Mouse (Mus musculus) embryo, embryonic 9.5 days (tissue): ENCODE results near the gene D130043K22Rik.

ENCODE experiments used
- DNase-seq: peaks from one replicate; pipeline ENCODE4 v3.0.0-alpha.2; 2017; ENCODE audit errors: extremely low spot score

D130043K22Rik gene

DNA sequence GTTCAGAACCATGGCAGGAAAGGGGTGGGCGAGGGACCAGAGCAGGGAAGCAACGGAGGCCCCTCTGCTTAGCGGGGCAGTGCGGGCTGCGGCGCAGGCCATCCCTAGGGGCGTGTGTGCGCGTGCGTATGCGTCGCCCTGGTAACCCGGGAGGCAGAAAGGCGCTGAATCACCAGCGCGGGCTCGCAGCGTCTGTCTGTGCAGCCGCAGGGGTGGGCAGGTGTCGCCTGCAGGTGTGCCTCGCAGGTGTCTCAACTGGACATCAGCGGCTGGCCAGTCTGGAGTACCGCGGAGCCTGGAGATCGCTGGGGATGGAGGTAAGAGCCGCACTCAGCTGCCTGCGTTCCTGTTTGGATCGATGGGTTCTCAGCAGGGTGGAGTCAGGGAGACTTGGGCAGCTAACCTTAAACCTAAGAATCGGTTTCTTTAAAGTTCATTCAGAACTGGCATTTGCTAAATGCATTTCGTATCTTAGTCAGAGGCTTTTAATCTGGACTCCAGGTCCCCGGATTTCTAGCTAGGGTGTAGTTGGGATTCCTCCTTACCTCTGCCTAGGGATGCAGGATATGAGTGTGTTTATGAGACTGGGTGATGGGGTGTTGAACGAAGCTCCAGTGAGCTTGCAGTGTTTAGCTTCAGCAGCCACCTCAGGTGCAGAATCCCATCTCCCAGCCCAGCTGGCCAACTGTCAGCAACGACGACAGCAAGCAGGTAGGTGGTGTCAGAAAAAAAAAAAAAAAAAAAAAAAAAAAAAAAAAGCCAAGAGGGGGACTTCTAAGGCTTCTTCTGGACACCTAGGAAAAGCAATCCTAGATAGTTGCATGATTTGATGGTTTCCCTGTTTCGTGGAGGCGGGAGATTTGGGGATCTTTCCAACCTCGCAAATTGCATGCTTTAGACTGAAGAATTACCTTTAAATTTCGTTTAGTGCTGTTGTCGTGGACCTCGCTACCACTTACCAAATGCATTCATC lies at the start of gene D130043K22Rik:
Gene D130043K22Rik (plus strand): TSS at position 153 of the 973 bp plus-strand sequence.
- peak; percentile 72 for DNase-seq

DNA sequence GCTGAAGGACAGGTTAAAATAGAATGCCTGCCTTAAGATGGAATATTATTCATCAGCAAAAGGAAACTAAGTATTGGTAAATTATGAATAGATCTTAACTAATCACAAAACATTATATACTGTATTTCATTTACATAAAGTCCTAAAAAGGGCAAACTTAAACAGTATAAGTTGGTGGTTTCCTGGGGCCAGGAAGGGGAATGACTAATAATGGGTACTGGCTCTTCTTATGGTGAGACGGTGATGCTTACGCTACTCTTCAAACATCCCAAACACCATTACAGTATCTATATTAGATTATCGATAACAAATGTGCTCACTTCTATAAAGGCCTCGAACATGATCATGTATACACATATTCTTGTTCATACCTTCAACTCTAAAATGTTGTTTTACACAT lies 46.2 kb upstream of the D130043K22Rik start:
- DNase-seq: no peak

GRCm38 (mm10) chr13:24799378-24799777 lies 45.6 kb upstream of the D130043K22Rik start:
- no peak for DNase-seq

- peak; percentile 54 for DNase-seq
Measured at GRCm38 (mm10) chr13:24799925-24800673, 44.8 kb upstream of the D130043K22Rik start.

- DNase-seq: peak; percentile 99
Measured at GRCm38 (mm10) chr13:24800674-24801307, 44.1 kb upstream of the D130043K22Rik start.

DNA sequence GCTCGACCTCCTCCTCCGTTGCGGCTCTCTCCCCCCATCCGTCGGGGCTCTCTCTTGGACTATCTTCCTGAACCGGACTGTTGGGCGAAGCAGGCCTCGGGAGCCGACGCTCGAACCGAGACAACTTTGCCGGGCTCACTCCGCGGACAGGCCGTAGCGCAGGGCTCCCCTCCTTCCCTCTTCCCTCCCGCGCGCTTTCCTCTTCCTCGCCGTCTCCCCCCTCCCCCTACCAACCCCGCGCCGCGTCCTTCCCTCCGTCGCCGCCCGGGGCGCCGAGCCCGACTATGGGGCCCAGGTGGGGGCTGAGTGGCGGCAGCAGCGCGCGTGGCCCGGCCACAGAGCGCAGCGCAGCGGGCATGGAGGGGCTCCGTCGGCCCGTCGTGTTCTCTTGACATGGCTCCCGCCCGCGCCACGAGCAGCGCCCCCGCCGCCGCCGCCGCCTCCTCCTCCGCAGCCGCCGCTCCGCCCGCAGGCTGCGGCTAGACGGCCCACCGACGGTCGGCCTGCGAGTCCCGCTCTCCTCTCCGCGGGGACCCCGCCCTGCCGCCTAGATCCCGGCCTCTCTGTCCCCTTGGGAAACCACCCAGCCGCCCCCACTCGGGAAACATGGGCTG lies 43.5 kb upstream of the D130043K22Rik start, which contains the start of gene BC005537:
Gene BC005537 (plus strand): TSS at position 350 of the 614 bp plus-strand sequence.
- no peak for DNase-seq

DNA sequence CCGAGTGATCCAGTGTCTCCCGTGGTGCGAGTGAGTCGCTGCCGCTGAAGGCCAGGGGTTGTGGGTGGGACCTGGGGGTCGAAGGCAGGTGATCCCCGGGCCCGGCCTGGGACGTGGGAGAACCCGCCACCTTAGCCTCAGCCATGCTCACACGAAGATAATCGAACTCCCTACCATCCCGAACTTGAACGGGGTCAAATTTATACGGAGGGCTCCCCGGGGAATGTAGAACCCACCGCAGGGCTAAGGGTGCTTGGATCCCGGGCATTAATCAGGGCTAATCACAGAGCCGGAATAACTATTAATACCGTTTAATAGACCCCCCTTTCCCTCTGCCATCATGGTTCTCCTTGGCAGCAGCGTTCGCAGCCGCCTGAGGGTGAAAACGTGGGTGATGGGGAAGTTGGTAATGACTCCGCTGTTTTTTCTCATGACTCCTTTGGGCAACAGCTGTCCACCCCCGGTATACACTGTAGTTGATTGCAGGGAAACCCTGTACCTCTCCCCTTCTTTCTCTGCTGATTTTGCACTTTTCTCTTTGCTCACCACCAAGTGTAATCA lies 42.7 kb upstream of the D130043K22Rik start:
- peak; percentile 30 for DNase-seq

GRCm38 (mm10) chr13:24803196-24803595 lies 41.7 kb upstream of the D130043K22Rik start:
- DNase-seq: no peak

GRCm38 (mm10) chr13:24806079-24806478 lies 38.9 kb upstream of the D130043K22Rik start:
- DNase-seq: no peak

GRCm38 (mm10) chr13:24812521-24812920 lies 32.4 kb upstream of the D130043K22Rik start:
- no peak for DNase-seq

DNA sequence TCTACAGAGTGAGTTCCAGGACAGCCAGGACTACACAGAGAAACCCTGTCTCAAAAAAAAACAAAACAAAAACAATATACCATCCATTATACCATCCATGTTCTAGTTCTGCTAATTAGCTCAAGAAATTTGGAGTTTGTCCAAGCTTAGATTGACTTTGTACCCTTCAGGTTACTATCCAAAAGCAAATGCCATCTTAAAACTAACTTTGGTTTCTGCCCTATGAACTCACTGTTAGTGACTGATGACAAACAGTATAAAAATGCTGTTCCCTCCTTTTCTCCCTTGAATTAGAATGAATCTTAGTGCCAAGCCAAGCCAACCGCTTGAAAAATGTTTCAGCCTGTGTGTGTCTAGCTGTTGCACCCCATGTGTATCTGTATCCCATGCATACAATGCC lies 30.3 kb upstream of the D130043K22Rik start:
- DNase-seq: no peak

DNA sequence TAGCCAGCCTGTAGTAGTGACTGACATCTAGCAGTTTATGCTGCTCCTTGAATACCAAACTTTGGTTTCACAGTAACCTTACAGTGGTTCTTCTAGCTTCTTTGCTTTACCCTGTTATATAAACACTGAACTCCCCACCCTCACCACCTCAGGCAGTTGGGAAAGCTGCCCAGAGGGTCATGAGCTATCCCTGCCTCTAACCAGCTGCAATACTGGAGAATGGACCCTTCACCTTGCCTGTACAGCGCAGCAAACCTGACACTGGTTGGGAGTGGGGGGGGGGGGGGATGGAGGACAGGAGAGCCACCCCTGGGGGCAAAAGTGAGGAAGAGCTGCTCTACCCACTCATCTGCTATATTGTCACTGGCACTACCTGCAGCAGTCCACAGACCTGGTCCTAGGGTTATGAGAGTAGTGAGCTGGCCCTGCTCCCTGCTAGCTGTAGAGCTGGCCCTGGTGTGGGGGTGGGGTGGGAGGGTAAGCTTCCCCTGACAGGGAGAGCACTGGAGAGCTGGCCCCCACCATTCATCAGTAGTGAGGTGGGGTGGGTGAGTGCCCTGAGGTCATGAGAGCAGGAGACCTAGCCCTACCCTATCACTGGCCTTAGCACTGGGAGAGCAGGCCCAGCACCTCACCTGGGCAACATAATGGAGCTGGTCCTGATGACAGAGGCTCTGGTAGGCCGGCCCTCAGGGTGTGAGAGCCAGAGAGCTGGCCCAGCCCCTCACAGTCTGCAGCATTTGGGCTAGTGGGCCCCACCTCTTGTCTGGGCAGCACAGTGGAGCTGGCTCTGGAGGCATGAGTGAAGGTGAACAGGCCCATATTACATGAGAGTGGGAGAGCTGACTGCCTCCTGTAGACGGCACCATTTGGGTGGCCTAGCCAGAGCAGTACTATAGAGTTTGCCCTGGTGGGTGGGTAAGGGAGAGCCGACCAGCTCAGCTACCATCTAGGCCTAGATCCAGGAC lies 28.5 kb upstream of the D130043K22Rik start:
- peak; percentile 20 for DNase-seq

DNA sequence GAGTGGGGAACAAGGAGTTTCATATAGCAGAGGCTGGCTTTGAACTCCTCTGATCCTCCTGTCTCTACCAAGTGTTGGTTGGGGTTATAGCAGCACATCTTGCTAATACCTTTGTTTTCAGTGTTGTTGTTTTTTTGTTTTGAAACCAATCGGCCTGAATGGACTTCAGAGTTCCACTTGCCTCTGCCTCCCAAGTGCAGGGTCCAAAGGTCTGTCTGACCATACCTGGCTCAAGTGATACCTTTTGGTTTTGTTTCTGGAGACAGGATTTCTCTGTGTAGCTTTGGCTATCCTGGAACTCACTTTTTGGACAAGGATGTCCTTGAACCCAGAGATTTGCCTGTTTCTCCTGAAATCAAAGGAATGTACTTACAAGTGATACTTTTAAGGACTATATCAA lies 25.0 kb upstream of the D130043K22Rik start:
- DNase-seq: no peak

GRCm38 (mm10) chr13:24822663-24823343 lies 22.1 kb upstream of the D130043K22Rik start:
- no peak for DNase-seq

GRCm38 (mm10) chr13:24824647-24825046 lies 20.3 kb upstream of the D130043K22Rik start:
- no peak for DNase-seq

GRCm38 (mm10) chr13:24825587-24825986 lies 19.3 kb upstream of the D130043K22Rik start:
- DNase-seq: no peak

DNA sequence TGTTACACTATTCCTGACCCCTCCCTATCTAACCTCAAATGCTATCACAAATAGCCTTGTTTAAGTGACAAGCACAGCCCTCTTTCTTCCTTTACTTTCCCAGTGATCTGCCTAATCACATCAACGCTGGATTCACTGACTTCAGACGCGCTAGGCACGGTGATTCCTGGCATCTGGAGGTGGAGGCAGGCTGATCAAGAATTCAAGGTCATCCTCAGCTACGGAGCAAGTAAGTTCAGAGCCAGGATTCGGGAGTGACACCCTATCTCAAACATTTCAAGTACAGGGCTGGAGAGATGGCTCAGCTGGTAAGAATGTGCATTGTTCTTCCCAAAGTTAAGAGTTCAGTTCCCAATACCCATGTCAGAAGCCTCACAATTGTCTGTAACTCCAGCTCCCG lies 18.8 kb upstream of the D130043K22Rik start:
- no peak for DNase-seq

DNA sequence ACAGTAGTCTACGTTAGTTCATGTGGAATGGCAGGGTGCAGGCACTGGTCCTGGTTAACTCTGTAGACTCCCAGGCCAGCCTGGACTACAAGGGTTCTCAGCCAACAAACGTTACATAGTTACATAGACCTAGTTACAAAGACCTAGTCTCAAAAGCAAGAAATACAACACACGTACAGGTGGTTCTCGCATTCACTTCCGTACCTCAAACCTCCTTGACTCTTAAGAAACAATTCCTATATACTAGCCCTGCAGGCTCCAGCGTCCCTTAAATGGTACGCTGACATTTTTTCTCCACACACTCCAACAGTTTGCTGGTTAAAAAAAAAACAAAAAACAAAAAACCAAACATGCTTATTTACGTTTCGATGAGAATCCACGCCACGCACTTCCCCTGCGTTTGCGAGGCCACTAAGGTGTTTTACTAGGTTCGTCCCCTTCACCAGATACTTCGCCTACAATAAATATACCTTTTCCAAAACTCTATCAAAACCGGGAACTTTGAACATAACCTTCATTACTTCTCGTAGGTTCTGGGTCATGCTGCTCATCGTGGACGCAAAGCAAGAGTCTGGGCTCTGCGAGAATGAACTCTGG lies 14.1 kb upstream of the D130043K22Rik start:
- DNase-seq: peak; percentile 11
